Mouse (Mus musculus) intestine, postnatal 0 days (tissue): ENCODE data around the gene Myo1d. TPM values are rescaled to one million over a fixed set of nuclear protein-coding genes. Genes with fewer than 3 reads are reported as not detected.

ENCODE experiments used
- ATAC-seq: fragments of 200-750 bp; cut with Nextera tagmentation; 2 replicates; pipeline ENCODE4 v1.8.0; 2017; ENCODE audit warnings: mild to moderate bottlenecking, moderate TSS enrichment, moderate library complexity
- H3K27ac ChIP-seq: fragments of 300-500 bp; sonication (generic); 2 replicates; pipeline ENCODE4 v1.5.1; 2014; ENCODE audit warnings: mild to moderate bottlenecking, low read depth, low read length, moderate library complexity
- H3K27me3 ChIP-seq: fragments of 300-500 bp; sonication (generic); replicated peaks from 2 replicates; pipeline ENCODE4 v1.6.1; 2014; ENCODE audit warnings: low read length, mixed read lengths; ENCODE audit not compliant: control insufficient read depth, insufficient read depth
- H3K36me3 ChIP-seq: fragments of 300-500 bp; sonication (generic); 2 replicates; pipeline ENCODE4 v1.6.1; 2014; ENCODE audit warnings: mild to moderate bottlenecking, moderate library complexity; ENCODE audit not compliant: control insufficient read depth, insufficient read depth
- H3K4me1 ChIP-seq: fragments of 300-500 bp; sonication (generic); replicated peaks from 2 replicates; pipeline ENCODE4 v1.6.1; 2014; ENCODE audit warnings: antibody characterized with exemption, low read length, mixed read lengths; ENCODE audit not compliant: control insufficient read depth, insufficient read depth
- H3K4me2 ChIP-seq: fragments of 300-500 bp; sonication (generic); replicated peaks from 2 replicates; pipeline ENCODE4 v1.6.1; 2014; ENCODE audit warnings: low read depth, mild to moderate bottlenecking, moderate library complexity
- H3K4me3 ChIP-seq: fragments of 300-500 bp; sonication (generic); 2 replicates; pipeline ENCODE4 v1.5.1; 2014; ENCODE audit warnings: low read depth, low read length
- H3K9ac ChIP-seq: fragments of 300-500 bp; sonication (generic); 2 replicates; pipeline ENCODE4 v1.6.1; 2014; ENCODE audit warnings: mild to moderate bottlenecking, low read depth, low read length
- H3K9me3 ChIP-seq: fragments of 300-500 bp; sonication (generic); 2 replicates; pipeline ENCODE4 v1.6.1; 2016; ENCODE audit warnings: mixed run types; ENCODE audit not compliant: control insufficient read depth
- CTCF ChIP-seq: sonication (generic); IDR thresholded peaks from 2 replicates; pipeline ENCODE4 v1.5.1; 2016; ENCODE audit warnings: low read depth, mild to moderate bottlenecking, control low read depth, antibody characterized with exemption, moderate library complexity
- WGBS: fragments of 180-500 bp; shearing (Covaris S2); extraction: QIAGEN DNeasy Blood & Tissue Kit; methylation state at CpG from one replicate; pipeline ENCODE4 v1.1.7; 2014; 5-methylcytosine and 5-hydroxymethylcytosine counted together
- polyA plus RNA-seq: library from polyadenylated mRNA; unstranded; fragments of >200 nt; fragmentation: Nextera tagmentation; extraction: Ambion mirVana; gene quantifications from 2 replicates; pipeline ENCODE4 v1.2.1, GENCODE M21; 2015

The Myo1d gene
- polyA plus RNA-seq, 1 experiment from 2014 or later, result 57.2 TPM

DNA sequence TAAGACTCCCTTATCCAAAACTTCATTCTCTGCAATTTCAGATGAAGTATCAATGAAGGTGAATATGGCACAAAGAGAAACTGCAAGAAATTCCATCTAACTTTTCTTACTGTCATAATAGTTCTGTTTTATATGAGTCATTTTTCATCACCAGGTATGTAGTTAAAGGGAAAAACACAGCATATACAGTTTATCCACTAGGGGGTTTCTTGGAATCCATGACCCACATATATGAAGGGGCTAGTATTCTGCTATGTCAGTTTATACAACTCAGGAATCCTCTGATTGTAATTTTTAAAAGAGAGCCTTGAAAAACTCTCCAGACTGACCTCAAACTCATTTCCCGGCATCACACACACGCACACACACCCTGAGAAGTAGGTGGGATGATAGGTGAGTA is 2.1 kb downstream of the Myo1d start:
- no peak for ATAC-seq
- Histone ChIP-seq H3K9ac (no peak overlapping the region), H3K27ac (no peak overlapping the region), H3K4me1 (0 out of 2 replicates have a peak, but pooled peaks cover 6% of the 10 kb centered on the region), H3K4me2 (peak overlapping the region; percentile 85), H3K9me3 (no peaks in the 10 kb centered on the region), H3K4me3 (peak overlapping the region; percentile 21), H3K27me3 (no peaks in the 10 kb centered on the region), H3K36me3 (peaks cover 5% of the 10 kb centered on the region; the same call in 1 of the 2 replicates)
- TF ChIP-seq CTCF, result peak; percentile 31; the same call in 1 of the 2 replicates
- WGBS, result 50% methylated on average over 2 of the region's 2 CpGs

DNA sequence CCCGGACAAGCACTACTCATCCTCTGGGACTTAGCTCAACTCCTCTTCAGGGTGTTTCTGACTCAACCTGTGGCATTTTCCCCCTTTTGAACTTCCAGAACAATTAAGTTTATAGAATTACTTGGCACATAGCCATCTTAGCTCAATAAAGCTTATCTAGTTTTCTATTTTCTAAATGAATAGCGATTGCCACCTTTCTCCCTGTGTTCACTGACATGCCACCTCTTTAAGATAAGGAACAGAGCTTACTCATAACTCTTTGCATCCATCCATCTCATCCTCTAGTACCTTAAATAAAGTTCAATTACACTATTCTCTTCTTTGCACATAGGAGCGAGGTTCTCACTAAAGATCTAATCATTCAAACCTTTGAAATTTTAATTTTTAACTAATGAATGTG is 4.3 kb downstream of the Myo1d start:
- ATAC-seq, result no peak
- Histone ChIP-seq H3K4me2 (no peak overlapping the region), H3K9ac (no peak overlapping the region), H3K4me1 (peaks cover 6% of the 10 kb centered on the region; the same call in 1 of the 2 replicates), H3K27ac (no peak overlapping the region; the same call in 1 of the 2 replicates), H3K27me3 (no peaks in the 10 kb centered on the region), H3K36me3 (peaks cover 5% of the 10 kb centered on the region; the same call in 1 of the 2 replicates), H3K9me3 (no peaks in the 10 kb centered on the region), H3K4me3 (no peak overlapping the region)
- WGBS, result 44% methylated on average over 3 of the region's 3 CpGs
- TF ChIP-seq CTCF, result no peak

DNA sequence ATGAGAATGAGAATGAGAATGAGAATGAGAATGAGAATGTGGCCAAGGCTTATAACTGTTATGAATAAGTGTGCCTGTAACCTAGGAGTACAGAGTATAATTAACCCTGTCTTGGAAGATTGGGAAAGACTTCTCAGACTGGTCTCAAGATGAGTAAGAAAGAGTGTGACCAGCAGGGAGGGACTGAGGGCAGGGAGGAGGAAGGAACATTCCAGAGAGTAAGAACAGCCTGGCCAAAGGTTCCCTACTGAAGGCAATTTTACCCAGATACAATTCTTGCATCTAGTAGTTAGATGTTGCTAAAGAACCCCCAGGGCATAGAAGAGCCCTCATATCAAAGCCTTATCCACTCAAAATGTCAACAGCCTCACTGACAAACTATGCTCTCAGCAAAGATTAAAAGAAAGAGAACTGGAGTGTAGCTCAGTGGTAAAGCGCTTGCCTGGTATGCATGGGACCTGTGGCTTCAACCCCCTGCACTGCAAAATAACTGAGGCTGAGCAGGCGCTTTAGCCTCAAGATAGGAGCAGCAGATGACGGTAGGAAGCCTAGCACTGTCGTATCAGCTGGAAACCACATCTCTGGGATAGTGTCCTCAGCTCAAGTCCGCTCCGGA is 7.1 kb downstream of the Myo1d start:
- peak; percentile 51 for ATAC-seq

DNA sequence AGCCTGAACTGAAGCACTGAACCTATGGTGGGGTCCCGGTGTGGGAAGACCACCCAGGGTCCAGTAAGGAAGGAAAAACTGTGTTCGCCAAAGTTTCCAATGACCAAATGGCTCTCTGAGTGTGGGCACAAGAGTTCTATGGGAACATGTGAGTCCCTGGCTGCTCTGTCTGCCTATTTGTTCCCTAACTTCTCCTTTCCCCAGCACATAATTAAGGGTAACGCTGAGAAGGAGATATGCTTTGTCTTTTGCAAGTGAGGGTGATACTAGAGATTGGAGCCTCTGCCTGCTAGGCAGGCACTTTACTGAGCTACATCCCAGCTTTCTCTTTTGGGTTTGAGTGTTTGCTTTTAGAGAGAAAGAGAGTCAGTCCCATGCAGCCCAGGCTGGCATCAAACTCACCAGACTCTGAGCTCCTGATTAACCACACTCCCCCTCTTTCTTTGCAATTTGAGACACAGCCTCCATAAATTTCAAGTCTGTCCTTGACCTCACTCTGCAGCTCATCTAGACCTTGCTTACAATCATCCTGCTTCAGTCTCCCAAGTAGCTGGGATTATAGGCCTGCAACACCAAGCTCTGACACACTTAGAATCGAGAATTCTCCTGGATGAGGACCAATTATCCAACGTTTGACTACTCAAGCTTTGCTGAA is 8.1 kb downstream of the Myo1d start:
- Histone ChIP-seq H3K36me3 (peaks cover 5% of the 10 kb centered on the region; the same call in 1 of the 2 replicates), H3K4me2 (no peak overlapping the region), H3K4me1 (peaks cover 6% of the 10 kb centered on the region; the same call in 1 of the 2 replicates), H3K27ac (no peak overlapping the region), H3K4me3 (no peak overlapping the region), H3K27me3 (no peaks in the 10 kb centered on the region), H3K9ac (no peak overlapping the region), H3K9me3 (no peaks in the 10 kb centered on the region)
- no peak for ATAC-seq
- 74% methylated on average over 5 of the region's 5 CpGs for WGBS
- no peak for TF ChIP-seq CTCF

More for the DNA sequence above, 7.1 kb downstream of the Myo1d start:
- Histone ChIP-seq H3K4me2 (no peak overlapping the region), H3K36me3 (peaks cover 5% of the 10 kb centered on the region; the same call in 1 of the 2 replicates), H3K4me1 (peaks cover 6% of the 10 kb centered on the region; the same call in 1 of the 2 replicates), H3K9ac (no peak overlapping the region), H3K27me3 (no peaks in the 10 kb centered on the region), H3K27ac (peak overlapping the region; percentile 54), H3K4me3 (no peak overlapping the region), H3K9me3 (no peaks in the 10 kb centered on the region)
- 0 out of 2 replicates have a peak, but pooled peaks have one; percentile 3 for TF ChIP-seq CTCF
- WGBS, result 77% methylated on average over 6 of the region's 6 CpGs

DNA sequence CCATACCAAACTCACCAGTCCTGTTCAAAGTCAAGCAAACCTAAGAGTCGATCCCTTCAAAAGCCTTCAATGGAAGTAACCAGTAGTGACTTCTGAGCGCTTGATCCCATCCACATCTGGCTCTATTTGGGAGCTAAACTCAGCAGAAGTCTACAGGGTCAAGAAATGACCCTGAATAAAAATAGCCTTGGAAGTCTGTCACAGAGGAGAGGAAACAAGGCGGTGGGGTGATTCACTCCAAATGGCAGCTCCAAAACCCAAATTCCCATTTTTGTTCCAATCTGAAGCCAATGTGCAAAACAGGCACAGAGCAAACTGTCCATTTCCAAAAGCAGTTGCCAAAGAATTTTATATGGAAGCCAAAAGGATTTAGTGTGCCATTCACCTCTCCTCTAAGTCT is 8.6 kb downstream of the Myo1d start:
- Histone ChIP-seq H3K36me3 (peaks cover 5% of the 10 kb centered on the region; the same call in 1 of the 2 replicates), H3K9me3 (no peaks in the 10 kb centered on the region), H3K27ac (no peak overlapping the region), H3K9ac (no peak overlapping the region), H3K4me2 (no peak overlapping the region), H3K4me3 (no peak overlapping the region), H3K27me3 (no peaks in the 10 kb centered on the region), H3K4me1 (peaks cover 6% of the 10 kb centered on the region; the same call in 1 of the 2 replicates)
- no peak for ATAC-seq
- 92% methylated on average over 3 of the region's 3 CpGs for WGBS
- TF ChIP-seq CTCF, result no peak

DNA sequence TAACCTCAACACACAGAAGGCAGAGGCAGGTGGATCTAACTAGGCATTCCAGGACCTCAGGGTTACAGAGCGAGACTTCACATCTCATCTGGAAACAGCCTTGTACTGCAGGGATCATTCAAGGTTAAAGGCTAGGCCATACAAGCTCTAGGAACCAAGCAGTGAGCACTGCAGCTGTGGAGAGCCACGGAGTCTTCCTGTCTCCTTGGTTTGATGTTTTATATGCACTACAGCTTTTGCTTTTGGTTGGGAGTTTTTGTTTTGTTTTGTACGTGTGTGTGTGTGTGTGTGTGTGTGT is 12.6 kb downstream of the Myo1d start:
- no peak for ATAC-seq
- WGBS, result 66% methylated on average over 3 of the region's 3 CpGs

More for the DNA sequence above, 12.6 kb downstream of the Myo1d start:
- no peak for TF ChIP-seq CTCF
- Histone ChIP-seq H3K27me3 (no peaks in the 10 kb centered on the region), H3K4me2 (no peak overlapping the region), H3K9ac (no peak overlapping the region), H3K27ac (no peak overlapping the region), H3K4me1 (no peaks in the 10 kb centered on the region; the same call in 1 of the 2 replicates), H3K36me3 (no peaks in the 10 kb centered on the region; the same call in 1 of the 2 replicates), H3K4me3 (no peak overlapping the region), H3K9me3 (no peaks in the 10 kb centered on the region)
